Mouse (Mus musculus) cerebellum, adult 2 months (tissue): ENCODE measurements around the gene Slc26a9.

Experiments used
- CTCF ChIP-seq: fragments of 200-500 bp; IDR thresholded peaks from 2 replicates; pipeline ENCODE4 v1.5.1; 2011; ENCODE audit warnings: low read depth, mild to moderate bottlenecking, control low read depth, low read length, moderate library complexity, borderline replicate concordance; ENCODE audit not compliant: insufficient read depth
- POLR2A ChIP-seq: fragments of 200-500 bp; IDR thresholded peaks from 2 replicates; pipeline ENCODE4 v1.6.1; 2011; ENCODE audit warnings: low read length, control low read depth, borderline replicate concordance; ENCODE audit not compliant: insufficient read depth

GRCm38 (mm10) chr1:131702094-131702766 is 41.6 kb upstream of the Slc26a9 start:
- no peak for TF ChIP-seq POLR2A
- TF ChIP-seq CTCF: no peak
